Mouse (Mus musculus) stomach, embryonic 15.5 days (tissue): ENCODE results near the gene Clstn1. TPM values are rescaled to one million over a fixed set of nuclear protein-coding genes. Genes with fewer than 3 reads are reported as not detected.
A peak's percentile ranks its signal among the peaks of the same experiment; 100 is the strongest.

Source experiments
- ATAC-seq: fragments of 200-750 bp; cut with Nextera tagmentation; 2 replicates; pipeline ENCODE4 v1.8.0; 2017; ENCODE audit warnings: low read depth, moderate number of reproducible peaks, moderate TSS enrichment; ENCODE audit not compliant: insufficient read depth, low FRiP score
- H3K27ac ChIP-seq: fragments of 300-500 bp; sonication (generic); 2 replicates; pipeline ENCODE4 v1.5.1; 2015; ENCODE audit warnings: mild to moderate bottlenecking, inconsistent platforms
- H3K27me3 ChIP-seq: fragments of 300-500 bp; sonication (generic); replicated peaks from 2 replicates; pipeline ENCODE4 v1.6.1; 2015; ENCODE audit warnings: inconsistent platforms
- H3K36me3 ChIP-seq: fragments of 300-500 bp; sonication (generic); 2 replicates; pipeline ENCODE4 v1.6.1; 2015; ENCODE audit warnings: inconsistent platforms
- H3K4me1 ChIP-seq: fragments of 300-500 bp; sonication (generic); 2 replicates; pipeline ENCODE4 v1.6.1; 2015; ENCODE audit warnings: inconsistent platforms
- H3K4me2 ChIP-seq: fragments of 300-500 bp; sonication (generic); 2 replicates; pipeline ENCODE4 v1.6.1; 2015; ENCODE audit warnings: mild to moderate bottlenecking, inconsistent platforms
- H3K4me3 ChIP-seq: fragments of 300-500 bp; sonication (generic); replicated peaks from 2 replicates; pipeline ENCODE4 v1.5.1; 2015; ENCODE audit warnings: inconsistent platforms
- H3K9ac ChIP-seq: fragments of 300-500 bp; sonication (generic); 2 replicates; pipeline ENCODE4 v1.6.1; 2015; ENCODE audit warnings: inconsistent platforms
- H3K9me3 ChIP-seq: fragments of 300-500 bp; sonication (generic); 2 replicates; pipeline ENCODE4 v1.6.1; 2016; ENCODE audit warnings: inconsistent platforms
- WGBS: fragments of 180-500 bp; shearing (Covaris S2); methylation state at CpG from one replicate; pipeline ENCODE4 v1.1.7; 2015; 5-methylcytosine and 5-hydroxymethylcytosine counted together
- polyA plus RNA-seq: library from polyadenylated mRNA; unstranded; fragments of >200 nt; fragmentation: Nextera tagmentation; extraction: Ambion mirVana; gene quantifications from 2 replicates; pipeline ENCODE4 v1.2.1, GENCODE M21; 2015

Gene Clstn1
- polyA plus RNA-seq, 1 experiment from 2014 or later = 47.0 TPM

- H3K4me3 ChIP-seq = no peak overlapping the region
- no peak overlapping the region for H3K4me2 ChIP-seq
- no peaks in the 10 kb centered on the region for H3K27me3 ChIP-seq
- no peaks in the 10 kb centered on the region for H3K9me3 ChIP-seq
- H3K27ac ChIP-seq = no peak overlapping the region
- ATAC-seq = no peak
- H3K4me1 ChIP-seq = no peaks in the 10 kb centered on the region
- no peak overlapping the region for H3K9ac ChIP-seq
- WGBS = 87% methylated on average over 6 of the region's 6 CpGs
- H3K36me3 ChIP-seq = no peaks in the 10 kb centered on the region
Observed at GRCm38 (mm10) chr4:149665692-149666090, 79.4 kb downstream of the Clstn1 start.

GRCm38 (mm10) chr4:149671175-149671574 lies 84.9 kb downstream of the Clstn1 start:
- Histone ChIP-seq H3K27me3 (peaks cover 13% of the 10 kb centered on the region), H3K36me3 (no peaks in the 10 kb centered on the region), H3K4me2 (no peak overlapping the region), H3K9ac (no peak overlapping the region), H3K4me1 (peaks cover 9% of the 10 kb centered on the region; the same call in 1 of the 2 replicates), H3K9me3 (no peaks in the 10 kb centered on the region), H3K4me3 (no peak overlapping the region), H3K27ac (no peak overlapping the region)
- 93% methylated on average over 6 of the region's 6 CpGs for WGBS
- ATAC-seq = no peak

GRCm38 (mm10) chr4:149672747-149673146 lies 86.5 kb downstream of the Clstn1 start:
- H3K4me2 ChIP-seq = no peak overlapping the region
- H3K9ac ChIP-seq = no peak overlapping the region
- H3K27ac ChIP-seq = no peak overlapping the region
- peaks cover 9% of the 10 kb centered on the region; the same call in 1 of the 2 replicates for H3K4me1 ChIP-seq
- no peak overlapping the region for H3K4me3 ChIP-seq
- H3K36me3 ChIP-seq = no peaks in the 10 kb centered on the region
- WGBS = 94% methylated on average over 5 of the region's 5 CpGs
- no peaks in the 10 kb centered on the region for H3K9me3 ChIP-seq
- no peak for ATAC-seq
- H3K27me3 ChIP-seq = peaks cover 13% of the 10 kb centered on the region

GRCm38 (mm10) chr4:149674814-149675377 lies 88.6 kb downstream of the Clstn1 start:
- peaks cover 9% of the 10 kb centered on the region; the same call in 1 of the 2 replicates for H3K4me1 ChIP-seq
- ATAC-seq = no peak
- no peak overlapping the region for H3K27ac ChIP-seq
- no peaks in the 10 kb centered on the region for H3K36me3 ChIP-seq
- peaks cover 13% of the 10 kb centered on the region for H3K27me3 ChIP-seq
- peak overlapping the region; percentile 96 for H3K4me2 ChIP-seq
- 13% methylated on average over 8 of the region's 8 CpGs for WGBS
- no peaks in the 10 kb centered on the region for H3K9me3 ChIP-seq
- no peak overlapping the region for H3K9ac ChIP-seq
- H3K4me3 ChIP-seq = peak overlapping the region; percentile 55

- Histone ChIP-seq H3K9me3 (no peaks in the 10 kb centered on the region), H3K4me1 (peaks cover 9% of the 10 kb centered on the region; the same call in 1 of the 2 replicates), H3K4me3 (peak overlapping the region; percentile 55), H3K36me3 (no peaks in the 10 kb centered on the region), H3K4me2 (peak overlapping the region; percentile 96), H3K27ac (no peak overlapping the region), H3K27me3 (peaks cover 13% of the 10 kb centered on the region), H3K9ac (0 out of 2 replicates have a peak overlapping the region, but pooled peaks have one; percentile 17)
- WGBS = 5% methylated on average over 59 of the region's 60 CpGs
- peak; percentile 89 for ATAC-seq
Observed at GRCm38 (mm10) chr4:149675378-149676261, 89.4 kb downstream of the Clstn1 start.

GRCm38 (mm10) chr4:149678006-149678405 lies 91.7 kb downstream of the Clstn1 start:
- Histone ChIP-seq H3K4me1 (peaks cover 9% of the 10 kb centered on the region; the same call in 1 of the 2 replicates), H3K9me3 (no peaks in the 10 kb centered on the region), H3K36me3 (no peaks in the 10 kb centered on the region), H3K27me3 (peaks cover 13% of the 10 kb centered on the region), H3K9ac (no peak overlapping the region), H3K27ac (no peak overlapping the region), H3K4me2 (no peak overlapping the region), H3K4me3 (no peak overlapping the region)
- ATAC-seq = no peak
- WGBS = 70% methylated on average over 1 of the region's 1 CpGs

- ATAC-seq = no peak
- 57% methylated on average over 11 of the region's 11 CpGs for WGBS
- Histone ChIP-seq H3K4me2 (no peak overlapping the region), H3K9me3 (no peaks in the 10 kb centered on the region), H3K27ac (no peak overlapping the region), H3K9ac (no peak overlapping the region), H3K27me3 (peaks cover 7% of the 10 kb centered on the region), H3K36me3 (no peaks in the 10 kb centered on the region), H3K4me3 (no peak overlapping the region), H3K4me1 (peaks cover 9% of the 10 kb centered on the region; the same call in 1 of the 2 replicates)
Observed at GRCm38 (mm10) chr4:149679056-149679770, 92.9 kb downstream of the Clstn1 start.

- Histone ChIP-seq H3K27ac (no peak overlapping the region), H3K27me3 (no peaks in the 10 kb centered on the region), H3K9me3 (no peaks in the 10 kb centered on the region), H3K4me3 (no peak overlapping the region), H3K4me1 (no peaks in the 10 kb centered on the region), H3K36me3 (no peaks in the 10 kb centered on the region), H3K4me2 (no peak overlapping the region), H3K9ac (no peak overlapping the region)
- WGBS = 20% methylated on average over 7 of the region's 7 CpGs
- ATAC-seq = no peak
Observed at GRCm38 (mm10) chr4:149683875-149684274, 97.6 kb downstream of the Clstn1 start.

GRCm38 (mm10) chr4:149684841-149685623 lies 98.8 kb downstream of the Clstn1 start:
- H3K9ac ChIP-seq = no peak overlapping the region
- H3K27ac ChIP-seq = no peak overlapping the region
- no peak overlapping the region for H3K4me2 ChIP-seq
- no peaks in the 10 kb centered on the region for H3K27me3 ChIP-seq
- ATAC-seq = no peak
- no peak overlapping the region for H3K4me3 ChIP-seq
- 68% methylated on average over 11 of the region's 11 CpGs for WGBS
- no peaks in the 10 kb centered on the region for H3K9me3 ChIP-seq
- no peaks in the 10 kb centered on the region for H3K36me3 ChIP-seq
- no peaks in the 10 kb centered on the region for H3K4me1 ChIP-seq

GRCm38 (mm10) chr4:149688861-149689260 lies 102.6 kb downstream of the Clstn1 start:
- H3K4me3 ChIP-seq = no peak overlapping the region
- 82% methylated on average over 14 of the region's 14 CpGs for WGBS
- H3K4me2 ChIP-seq = no peak overlapping the region
- no peaks in the 10 kb centered on the region for H3K36me3 ChIP-seq
- H3K9ac ChIP-seq = no peak overlapping the region
- no peak for ATAC-seq
- no peaks in the 10 kb centered on the region for H3K27me3 ChIP-seq
- H3K27ac ChIP-seq = no peak overlapping the region
- no peaks in the 10 kb centered on the region for H3K9me3 ChIP-seq
- no peaks in the 10 kb centered on the region for H3K4me1 ChIP-seq
